Mouse (Mus musculus): ENCODE measurements at regions not wholly inside any gene's neighbourhood (a gene's known extent, or its start where the extent isn't known, plus 50 kb on each side); places are given as distances from the start of the nearest gene placed in this dataset.
A peak's percentile ranks its signal among the peaks of the same experiment; 100 is the strongest.

GRCm38 (mm10) chr9:120764663-120765062, 164.4 kb upstream of the Ctnnb1 start:
- no peak for DNase-seq (ENCODE audit: low spot score in 2 of 2)

- no peak for DNase-seq (ENCODE audit: low spot score in 2 of 2)
These were observed 163.7 kb upstream of the Ctnnb1 start for GRCm38 (mm10) chr9:120765292-120765691.

GRCm38 (mm10) chr9:120766881-120767280, 162.1 kb upstream of the Ctnnb1 start:
- no peak for DNase-seq (ENCODE audit: low spot score in 2 of 2)

- no peak for DNase-seq (ENCODE audit: low spot score in 2 of 2)
These were observed 161.6 kb upstream of the Ctnnb1 start for GRCm38 (mm10) chr9:120767396-120767795.

- no peak for DNase-seq (ENCODE audit: low spot score in 2 of 2)
These were observed 160.0 kb upstream of the Ctnnb1 start for GRCm38 (mm10) chr9:120769056-120769455.

GRCm38 (mm10) chr9:120769679-120770078, 159.3 kb upstream of the Ctnnb1 start:
- DNase-seq (ENCODE audit: low spot score in 2 of 2): no peak

GRCm38 (mm10) chr9:120770886-120771285, 158.1 kb upstream of the Ctnnb1 start:
- no peak for DNase-seq (ENCODE audit: low spot score in 2 of 2)

- DNase-seq (ENCODE audit: low spot score in 2 of 2): no peak
These were observed 157.0 kb upstream of the Ctnnb1 start for GRCm38 (mm10) chr9:120771896-120772530.

- DNase-seq (ENCODE audit: low spot score in 2 of 2): peak in 1 of 2 experiments; percentile 35
These were observed 154.8 kb upstream of the Ctnnb1 start for GRCm38 (mm10) chr9:120774251-120774650.

- no peak for DNase-seq (ENCODE audit: low spot score in 2 of 2)
These were observed 154.2 kb upstream of the Ctnnb1 start for GRCm38 (mm10) chr9:120774772-120775171.

- DNase-seq (ENCODE audit: low spot score in 2 of 2): no peak
These were observed 153.3 kb upstream of the Ctnnb1 start for GRCm38 (mm10) chr9:120775721-120776120.

GRCm38 (mm10) chr9:120776456-120777001, 152.5 kb upstream of the Ctnnb1 start:
- DNase-seq (ENCODE audit: low spot score in 2 of 2): peak; percentile 35 to 40

- DNase-seq (ENCODE audit: low spot score in 2 of 2): no peak
These were observed 152.0 kb upstream of the Ctnnb1 start for GRCm38 (mm10) chr9:120777016-120777415.

GRCm38 (mm10) chr9:120777501-120777900, 151.5 kb upstream of the Ctnnb1 start:
- no peak for DNase-seq (ENCODE audit: low spot score in 2 of 2)

- DNase-seq (ENCODE audit: low spot score in 2 of 2): no peak
These were observed 150.6 kb upstream of the Ctnnb1 start for GRCm38 (mm10) chr9:120778423-120778822.

GRCm38 (mm10) chr9:120794210-120794609, 134.8 kb upstream of the Ctnnb1 start:
- no peak for DNase-seq (ENCODE audit: low spot score in 2 of 2)

- no peak for DNase-seq (ENCODE audit: low spot score in 2 of 2)
These were observed 132.7 kb upstream of the Ctnnb1 start for GRCm38 (mm10) chr9:120796111-120796880.

GRCm38 (mm10) chr9:120797996-120798663, 130.9 kb upstream of the Ctnnb1 start:
- DNase-seq (ENCODE audit: low spot score in 2 of 2): no peak

GRCm38 (mm10) chr9:120798901-120799300, 130.1 kb upstream of the Ctnnb1 start:
- peak; percentile 18 to 29 for DNase-seq (ENCODE audit: low spot score in 2 of 2)

- no peak for DNase-seq (ENCODE audit: low spot score in 2 of 2)
These were observed 126.4 kb upstream of the Ctnnb1 start for GRCm38 (mm10) chr9:120802646-120803045.

- DNase-seq (ENCODE audit: low spot score in 2 of 2): no peak
These were observed 124.2 kb upstream of the Ctnnb1 start for GRCm38 (mm10) chr9:120804760-120805294.
